Mouse (Mus musculus): Measurements from ENCODE around the gene Tesc.

Gene Tesc

GRCm38 (mm10) chr5:118027698-118028190 lies at the start of gene Tesc:
Gene Tesc (plus strand): TSS chr5:118027743.
- DNase-seq, result no peak

GRCm38 (mm10) chr5:117978159-117978697 lies 49.3 kb upstream of the Tesc start:
- no peak for DNase-seq

- no peak for DNase-seq
Measured at GRCm38 (mm10) chr5:117979082-117979481, 48.5 kb upstream of the Tesc start.

- DNase-seq, result no peak
Measured at GRCm38 (mm10) chr5:117980921-117981320, 46.6 kb upstream of the Tesc start.

GRCm38 (mm10) chr5:117981943-117982342 lies 45.6 kb upstream of the Tesc start:
- DNase-seq, result no peak

GRCm38 (mm10) chr5:117986327-117986726 lies 41.2 kb upstream of the Tesc start:
- DNase-seq, result peak; percentile 65 to 79

GRCm38 (mm10) chr5:117987891-117988290 lies 39.7 kb upstream of the Tesc start:
- no peak for DNase-seq

GRCm38 (mm10) chr5:117988367-117988766 lies 39.2 kb upstream of the Tesc start:
- no peak for DNase-seq

- peak; percentile 36 to 71 for DNase-seq
Measured at GRCm38 (mm10) chr5:117989773-117990172, 37.8 kb upstream of the Tesc start.

GRCm38 (mm10) chr5:117990957-117991356 lies 36.6 kb upstream of the Tesc start:
- no peak for DNase-seq

GRCm38 (mm10) chr5:117993550-117993949 lies 34.0 kb upstream of the Tesc start:
- DNase-seq, result no peak

- DNase-seq, result peak; percentile 66 to 87
Measured at GRCm38 (mm10) chr5:117995372-117995901, 32.1 kb upstream of the Tesc start.

- DNase-seq, result no peak
Measured at GRCm38 (mm10) chr5:117995911-117996310, 31.6 kb upstream of the Tesc start.

- no peak for DNase-seq
Measured at GRCm38 (mm10) chr5:117996581-117996980, 31.0 kb upstream of the Tesc start.

- DNase-seq, result peak; percentile 57 to 87
Measured at GRCm38 (mm10) chr5:117997434-117997970, 30.0 kb upstream of the Tesc start.

GRCm38 (mm10) chr5:117999061-117999460 lies 28.5 kb upstream of the Tesc start:
- DNase-seq, result no peak

- DNase-seq, result no peak
Measured at GRCm38 (mm10) chr5:117999584-117999983, 28.0 kb upstream of the Tesc start.

- DNase-seq, result peak; percentile 75 to 82
Measured at GRCm38 (mm10) chr5:118002059-118002458, 25.5 kb upstream of the Tesc start.

- DNase-seq, result peak; percentile 70 to 72
Measured at GRCm38 (mm10) chr5:118004619-118005018, 22.9 kb upstream of the Tesc start.

GRCm38 (mm10) chr5:118005728-118006127 lies 21.8 kb upstream of the Tesc start:
- DNase-seq, result peak; percentile 67 to 69

GRCm38 (mm10) chr5:118008344-118008743 lies 19.2 kb upstream of the Tesc start:
- no peak for DNase-seq

GRCm38 (mm10) chr5:118010872-118011271 lies 16.7 kb upstream of the Tesc start:
- no peak for DNase-seq

- no peak for DNase-seq
Measured at GRCm38 (mm10) chr5:118011796-118012195, 15.7 kb upstream of the Tesc start.

- peak; percentile 88 to 93 for DNase-seq
Measured at GRCm38 (mm10) chr5:118015028-118015427, 12.5 kb upstream of the Tesc start.

- no peak for DNase-seq
Measured at GRCm38 (mm10) chr5:118015669-118016068, 11.9 kb upstream of the Tesc start.

Measured in kidney, postnatal 25 days (tissue).